Mouse (Mus musculus) forebrain, embryonic 10.5 days (tissue): ENCODE measurements at regions not wholly inside any gene's neighbourhood (a gene's known extent, or its start where the extent isn't known, plus 50 kb on each side); places are given as distances from the start of the nearest gene placed in this dataset.

ENCODE experiments used
- DNase-seq: peaks from one replicate; pipeline ENCODE4 v3.0.0-alpha.2; 2017; ENCODE audit warnings: low spot score; ENCODE audit errors: extremely low spot score
- H3K27ac ChIP-seq: fragments of 300-500 bp; sonication (generic); 2 replicates; pipeline ENCODE4 v1.5.1; 2016; ENCODE audit warnings: mild to moderate bottlenecking
- H3K27me3 ChIP-seq: fragments of 300-500 bp; sonication (generic); 2 replicates; pipeline ENCODE4 v1.6.1; 2016; ENCODE audit warnings: mild to moderate bottlenecking; ENCODE audit not compliant: poor library complexity, severe bottlenecking
- H3K36me3 ChIP-seq: fragments of 300-500 bp; sonication (generic); replicated peaks from 2 replicates; pipeline ENCODE4 v1.6.1; 2016; ENCODE audit warnings: mild to moderate bottlenecking, moderate library complexity
- H3K4me1 ChIP-seq: fragments of 300-500 bp; sonication (generic); 2 replicates; pipeline ENCODE4 v1.6.1; 2016
- H3K4me3 ChIP-seq: fragments of 300-500 bp; sonication (generic); 2 replicates; pipeline ENCODE4 v1.5.1; 2016; ENCODE audit warnings: mild to moderate bottlenecking, moderate library complexity
- H3K9me3 ChIP-seq: fragments of 300-500 bp; sonication (generic); 2 replicates; pipeline ENCODE4 v1.6.1; 2016; ENCODE audit warnings: mild to moderate bottlenecking, moderate library complexity
- whole genome bisulfite sequencing: fragments of 180-500 bp; shearing (Covaris S2); methylation state at CpG from one replicate; pipeline ENCODE4 v1.1.7; 2016; 5-methylcytosine and 5-hydroxymethylcytosine counted together

GRCm38 (mm10) chr8:103978948-103979347 is 122.5 kb upstream of the Cdh5 start:
- Histone ChIP-seq H3K4me1 (peaks cover 4% of the 10 kb centered on the region), H3K4me3 (no peak overlapping the region), H3K27me3 (no peaks in the 10 kb centered on the region), H3K36me3 (no peaks in the 10 kb centered on the region), H3K27ac (no peak overlapping the region), H3K9me3 (no peaks in the 10 kb centered on the region)
- WGBS: 91% methylated on average over 5 of the region's 5 CpGs
- DNase-seq: no peak

- no peaks in the 10 kb centered on the region for H3K36me3 ChIP-seq
- no peak overlapping the region for H3K4me3 ChIP-seq
- H3K4me1 ChIP-seq: peaks cover 11% of the 10 kb centered on the region
- no peaks in the 10 kb centered on the region for H3K9me3 ChIP-seq
- 0 out of 2 replicates have a peak overlapping the region, but pooled peaks have one; percentile 51 for H3K27ac ChIP-seq
- H3K27me3 ChIP-seq: no peaks in the 10 kb centered on the region
- WGBS: 52% methylated on average over 11 of the region's 11 CpGs
- DNase-seq: no peak
Observed at GRCm38 (mm10) chr8:103983860-103984594, 117.4 kb upstream of the Cdh5 start.

- no peaks in the 10 kb centered on the region for H3K36me3 ChIP-seq
- no peak for DNase-seq
- WGBS: 91% methylated on average over 2 of the region's 2 CpGs
- no peak overlapping the region for H3K27ac ChIP-seq
- no peak overlapping the region for H3K4me3 ChIP-seq
- no peaks in the 10 kb centered on the region for H3K27me3 ChIP-seq
- H3K4me1 ChIP-seq: peaks cover 11% of the 10 kb centered on the region
- no peaks in the 10 kb centered on the region for H3K9me3 ChIP-seq
Observed at GRCm38 (mm10) chr8:103985640-103986039, 115.8 kb upstream of the Cdh5 start.

- Histone ChIP-seq H3K4me3 (no peak overlapping the region), H3K36me3 (no peaks in the 10 kb centered on the region), H3K4me1 (no peaks in the 10 kb centered on the region), H3K9me3 (no peaks in the 10 kb centered on the region), H3K27ac (no peak overlapping the region), H3K27me3 (no peaks in the 10 kb centered on the region)
- 95% methylated on average over 2 of the region's 2 CpGs for WGBS
- no peak for DNase-seq
Observed at GRCm38 (mm10) chr8:103993897-103994296, 107.5 kb upstream of the Cdh5 start.

- no peaks in the 10 kb centered on the region for H3K36me3 ChIP-seq
- WGBS: 90% methylated on average over 6 of the region's 6 CpGs
- no peaks in the 10 kb centered on the region for H3K9me3 ChIP-seq
- no peak for DNase-seq
- no peak overlapping the region for H3K27ac ChIP-seq
- H3K4me3 ChIP-seq: no peak overlapping the region
- no peaks in the 10 kb centered on the region; the same call in 1 of the 2 replicates for H3K4me1 ChIP-seq
- H3K27me3 ChIP-seq: no peaks in the 10 kb centered on the region
Observed at GRCm38 (mm10) chr8:103998143-103998542, 103.3 kb upstream of the Cdh5 start.

- DNase-seq: no peak
- Histone ChIP-seq H3K27me3 (no peaks in the 10 kb centered on the region), H3K27ac (no peak overlapping the region), H3K9me3 (no peaks in the 10 kb centered on the region), H3K36me3 (no peaks in the 10 kb centered on the region), H3K4me3 (no peak overlapping the region), H3K4me1 (no peaks in the 10 kb centered on the region)
- 72% methylated on average over 2 of the region's 2 CpGs for WGBS
Observed at GRCm38 (mm10) chr8:104007209-104007608, 94.2 kb upstream of the Cdh5 start.

- Histone ChIP-seq H3K27me3 (no peaks in the 10 kb centered on the region), H3K36me3 (no peaks in the 10 kb centered on the region), H3K27ac (no peak overlapping the region), H3K4me1 (no peaks in the 10 kb centered on the region), H3K4me3 (no peak overlapping the region), H3K9me3 (no peaks in the 10 kb centered on the region)
- DNase-seq: no peak
- 68% methylated on average over 5 of the region's 5 CpGs for WGBS
Observed at GRCm38 (mm10) chr8:104008756-104009155, 92.7 kb upstream of the Cdh5 start.

GRCm38 (mm10) chr8:104009306-104009705 is 92.1 kb upstream of the Cdh5 start:
- Histone ChIP-seq H3K27ac (no peak overlapping the region), H3K27me3 (no peaks in the 10 kb centered on the region), H3K4me3 (no peak overlapping the region), H3K4me1 (no peaks in the 10 kb centered on the region), H3K36me3 (no peaks in the 10 kb centered on the region), H3K9me3 (no peaks in the 10 kb centered on the region)
- 93% methylated on average over 6 of the region's 6 CpGs for WGBS
- DNase-seq: no peak

GRCm38 (mm10) chr8:104022231-104022630 is 79.2 kb upstream of the Cdh5 start:
- Histone ChIP-seq H3K9me3 (no peaks in the 10 kb centered on the region), H3K27ac (peak overlapping the region; percentile 72), H3K36me3 (no peaks in the 10 kb centered on the region), H3K4me3 (no peak overlapping the region), H3K4me1 (peaks cover 5% of the 10 kb centered on the region), H3K27me3 (peaks cover 4% of the 10 kb centered on the region; the same call in 1 of the 2 replicates)
- 79% methylated on average over 7 of the region's 7 CpGs for WGBS
- DNase-seq: no peak

- WGBS: 57% methylated on average over 9 of the region's 9 CpGs
- no peaks in the 10 kb centered on the region for H3K9me3 ChIP-seq
- H3K27ac ChIP-seq: peak overlapping the region; percentile 72
- H3K4me3 ChIP-seq: no peak overlapping the region
- H3K4me1 ChIP-seq: peaks cover 5% of the 10 kb centered on the region
- no peaks in the 10 kb centered on the region for H3K36me3 ChIP-seq
- peak; percentile 27 for DNase-seq
- H3K27me3 ChIP-seq: peaks cover 9% of the 10 kb centered on the region
Observed at GRCm38 (mm10) chr8:104022691-104023509, 78.5 kb upstream of the Cdh5 start.

- 77% methylated on average over 11 of the region's 11 CpGs for WGBS
- peak; percentile 39 for DNase-seq
- Histone ChIP-seq H3K27ac (no peak overlapping the region), H3K27me3 (peaks cover 25% of the 10 kb centered on the region), H3K9me3 (peaks cover 10% of the 10 kb centered on the region), H3K36me3 (no peaks in the 10 kb centered on the region), H3K4me1 (peaks cover 13% of the 10 kb centered on the region), H3K4me3 (no peak overlapping the region)
Observed at GRCm38 (mm10) chr8:104027161-104027821, 74.1 kb upstream of the Cdh5 start.

GRCm38 (mm10) chr8:104028626-104029025 is 72.8 kb upstream of the Cdh5 start:
- 2% methylated on average over 22 of the region's 22 CpGs for WGBS
- peak overlapping the region; percentile 32 for H3K4me3 ChIP-seq
- no peaks in the 10 kb centered on the region for H3K36me3 ChIP-seq
- peaks cover 8% of the 10 kb centered on the region for H3K4me1 ChIP-seq
- H3K27me3 ChIP-seq: peaks cover 25% of the 10 kb centered on the region
- H3K9me3 ChIP-seq: peaks cover 10% of the 10 kb centered on the region
- DNase-seq: peak; percentile 83
- peak overlapping the region; percentile 40; the same call in 1 of the 2 replicates for H3K27ac ChIP-seq
